Mouse (Mus musculus) heart, postnatal 0 days (tissue): ENCODE results near the gene Tbc1d1.

Experiments
- CTCF ChIP-seq: IDR thresholded peaks from 2 replicates; pipeline ENCODE4 v1.5.1; 2016; ENCODE audit warnings: antibody characterized with exemption, control low read depth, low read depth
- EP300 ChIP-seq: IDR thresholded peaks from 2 replicates; pipeline ENCODE4 v1.6.1; 2016; ENCODE audit warnings: antibody characterized with exemption, low read depth

- TF ChIP-seq CTCF (no peak), EP300 (no peak)
These were observed 50.3 kb downstream of the Tbc1d1 start for GRCm38 (mm10) chr5:64206431-64206830.
